Mouse (Mus musculus) monocyte, adult 5-6 weeks (primary cell): Measurements from ENCODE around the gene Gm49776. TPM values are rescaled to one million over a fixed set of nuclear protein-coding genes. Genes with fewer than 3 reads are reported as not detected.
"Not testable (repeated sequence)": the region's sequence is repeated elsewhere in the genome, so short reads cannot be mapped to it uniquely, and the experiment has no call there.

Source experiments
- ATAC-seq: fragments of 153-309, 156-312 bp; replicated peaks from 2 replicates; pipeline ENCODE4 v1.8.0; 2017; ENCODE audit warnings: mild to moderate bottlenecking; ENCODE audit not compliant: low TSS enrichment, insufficient number of reproducible peaks, severe bottlenecking, poor library complexity, low FRiP score
- total RNA-seq: library from RNA; stranded (forward); fragments of 200-1000, 200-491, 200-594 nt; gene quantifications from 3 replicates; pipeline ENCODE4 v1.2.3, GENCODE M21; 2017

Gene Gm49776
- 4.2 TPM in 1 of 3 replicates, not detected in the others for total RNA-seq

DNA sequence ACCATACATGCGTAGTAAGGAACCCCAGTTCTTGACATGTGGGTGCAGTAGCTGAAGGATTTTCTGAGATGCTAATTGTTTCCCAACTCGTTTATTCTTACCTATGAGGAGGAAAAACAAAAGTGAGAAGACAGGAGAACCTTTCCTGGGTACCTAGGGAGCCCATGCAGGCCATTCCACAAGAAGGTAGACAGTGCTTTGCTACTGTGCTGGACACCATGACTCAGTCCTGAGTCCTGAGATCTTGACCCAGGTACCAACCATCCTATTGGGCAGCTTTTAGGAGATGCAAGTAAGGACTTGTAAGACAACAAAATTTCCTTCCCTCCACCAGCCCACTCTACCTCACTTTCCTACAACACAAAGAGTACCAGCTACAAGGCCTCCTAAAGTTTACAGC is at the start of gene Gm49776:
Gene Gm49776, minus strand, starts transcription at position 101 of the 400 bp plus-strand sequence.
- no peak for ATAC-seq

DNA sequence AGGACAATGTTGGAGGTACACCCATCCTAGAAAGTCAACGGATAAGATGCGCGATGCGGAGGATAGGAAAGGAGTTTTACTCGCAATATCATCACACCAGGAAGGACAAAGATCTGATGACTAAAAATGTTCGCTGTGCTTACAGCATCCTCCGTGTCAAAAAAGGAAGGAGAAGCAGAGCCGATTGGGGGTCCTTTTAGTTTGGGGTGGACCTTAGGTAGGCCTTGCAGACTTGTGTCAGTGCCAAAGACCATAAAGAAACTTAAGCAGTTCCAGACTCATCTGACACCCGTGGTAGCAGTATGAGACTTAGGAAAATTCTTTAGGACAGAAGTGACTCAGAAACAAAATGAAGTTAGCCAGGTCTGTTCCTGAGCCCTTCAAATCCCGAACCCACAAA is 31.5 kb upstream of the Gm49776 start:
- ATAC-seq: not testable (repeated sequence)

DNA sequence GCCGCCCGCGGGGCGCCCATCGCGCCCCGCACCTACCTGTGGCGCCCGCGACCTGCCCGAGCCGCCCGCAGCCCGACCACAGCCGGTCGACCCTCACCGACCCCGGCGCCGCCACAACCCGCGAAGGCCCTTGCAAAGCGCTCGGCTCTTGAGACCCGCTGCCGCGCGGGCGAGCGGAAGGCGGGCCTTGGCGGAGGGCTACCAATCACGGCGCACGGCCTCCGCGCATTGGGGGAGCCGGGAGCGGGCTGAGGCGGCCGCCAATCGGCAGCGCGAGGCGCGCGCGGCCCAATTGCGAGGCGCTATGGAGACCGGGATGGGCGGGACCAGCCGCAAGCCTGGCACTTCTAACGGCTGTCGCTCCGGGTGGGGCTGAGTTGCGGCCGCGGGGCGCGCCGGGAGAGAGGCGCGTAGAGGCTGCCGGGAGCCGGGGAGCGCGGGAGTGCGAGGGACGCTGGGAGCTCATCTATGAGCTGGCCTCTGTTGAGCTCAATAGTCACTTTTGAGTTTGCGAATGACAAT is 31.0 kb upstream of the Gm49776 start, which contains the start of gene Dgcr8:
Gene Dgcr8, minus strand, starts transcription at position 180 of the 522 bp plus-strand sequence.
- peak; percentile 90 for ATAC-seq

DNA sequence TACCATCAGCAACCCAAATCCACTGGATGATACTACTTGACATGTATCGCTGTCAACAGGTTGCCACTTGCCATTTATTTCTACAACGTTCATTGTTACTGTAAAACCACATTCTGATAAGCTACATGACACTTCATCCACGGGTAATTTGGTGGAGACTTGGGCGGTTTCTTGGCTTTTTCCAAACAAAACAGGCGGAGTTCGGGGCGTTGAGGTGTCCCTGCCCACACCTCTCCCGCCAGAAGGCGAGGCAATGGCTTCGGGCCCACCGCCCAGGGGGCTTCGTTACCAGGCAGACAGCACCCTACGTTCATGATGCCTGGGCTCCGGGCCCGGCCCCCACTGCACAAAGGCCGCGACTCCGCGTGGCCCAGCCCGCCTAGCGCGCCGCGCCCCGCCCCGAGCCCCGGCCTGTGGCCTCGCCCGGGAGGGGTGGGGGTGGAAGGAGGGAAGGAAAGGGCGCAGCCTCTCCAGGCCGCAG is 30.5 kb upstream of the Gm49776 start:
- peak; percentile 36; the same call in 1 of the 2 replicates for ATAC-seq

DNA sequence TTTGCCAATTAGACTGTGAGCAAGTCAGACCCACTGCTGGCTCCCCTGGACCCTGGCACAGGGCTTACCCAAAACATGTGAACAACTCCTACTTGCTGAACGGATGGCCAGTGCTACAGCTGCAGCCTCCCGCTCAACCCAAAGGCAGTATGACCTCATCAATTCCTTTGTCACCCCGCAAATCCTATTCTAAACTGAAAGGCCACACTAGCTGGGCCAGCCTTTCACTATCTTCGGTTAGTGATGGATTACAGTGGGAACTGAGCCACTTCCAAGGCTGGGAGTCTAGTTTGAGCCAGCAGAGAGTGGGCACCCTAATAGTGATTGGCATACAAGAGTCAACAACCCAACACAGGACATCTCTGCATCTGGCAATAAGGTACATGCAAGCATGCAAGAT is 30.0 kb upstream of the Gm49776 start:
- no peak for ATAC-seq

DNA sequence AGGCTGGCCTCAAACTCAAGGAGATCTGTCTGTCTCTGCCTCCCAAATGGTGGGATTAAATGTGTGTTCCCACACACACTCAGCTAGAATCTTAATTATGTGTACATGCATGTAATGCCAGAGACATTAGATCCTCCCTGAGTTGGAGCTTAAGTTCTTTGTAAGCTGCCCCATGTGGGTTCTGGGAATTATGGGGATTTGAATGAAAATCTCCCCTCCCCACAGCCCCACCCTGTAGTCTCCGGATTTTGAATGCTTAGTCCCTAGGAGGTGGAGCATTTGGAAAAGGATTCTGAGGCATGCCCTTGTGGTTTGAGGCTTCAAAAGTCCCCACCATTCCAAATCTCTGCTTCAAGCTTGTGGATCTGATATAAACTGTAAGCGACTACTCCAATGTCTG is 17.0 kb upstream of the Gm49776 start:
- no peak for ATAC-seq

DNA sequence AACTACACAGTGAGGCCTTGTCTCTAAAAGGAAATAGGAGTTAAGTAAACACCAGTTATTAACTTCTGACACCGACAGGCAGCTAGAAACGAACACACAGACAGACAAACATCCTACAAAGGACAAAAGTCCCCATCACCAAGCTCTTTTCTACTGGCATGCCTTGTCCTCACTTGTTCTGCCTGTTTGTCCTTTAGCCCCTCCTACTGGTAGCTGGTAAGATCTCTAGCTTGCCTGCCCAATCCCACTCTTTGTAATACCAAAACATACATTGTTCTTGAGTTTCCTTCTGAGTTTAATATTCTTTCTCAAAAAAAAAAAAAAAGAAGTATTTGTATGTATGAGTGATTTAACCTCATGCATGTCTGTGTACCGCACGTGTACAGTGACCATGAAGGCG is 10.1 kb upstream of the Gm49776 start:
- ATAC-seq: no peak

GRCm38 (mm10) chr16:18265024-18265423 is 6.9 kb upstream of the Gm49776 start:
- ATAC-seq: no peak

- ATAC-seq: no peak
Measured at GRCm38 (mm10) chr16:18253866-18254265, 4.3 kb downstream of the Gm49776 start.

DNA sequence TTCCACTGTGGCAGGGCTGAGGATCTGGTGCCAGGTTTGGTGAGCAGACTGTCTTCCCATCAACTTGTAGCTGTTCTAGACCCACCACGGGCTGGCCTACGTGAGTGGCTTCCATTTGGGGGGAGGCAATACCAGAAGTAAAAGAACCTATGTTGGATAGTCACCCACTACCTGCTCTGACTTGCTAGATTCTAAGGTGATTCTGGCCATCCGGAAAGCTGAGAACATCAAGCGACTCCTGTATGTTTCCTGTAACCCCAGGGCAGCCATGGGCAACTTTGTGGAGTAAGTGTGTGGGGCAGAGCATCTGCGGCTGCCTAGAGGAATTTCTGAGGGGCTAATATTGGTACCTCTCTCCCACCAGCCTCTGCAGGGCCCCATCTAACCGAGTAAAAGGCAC is 5.4 kb downstream of the Gm49776 start:
- no peak for ATAC-seq

DNA sequence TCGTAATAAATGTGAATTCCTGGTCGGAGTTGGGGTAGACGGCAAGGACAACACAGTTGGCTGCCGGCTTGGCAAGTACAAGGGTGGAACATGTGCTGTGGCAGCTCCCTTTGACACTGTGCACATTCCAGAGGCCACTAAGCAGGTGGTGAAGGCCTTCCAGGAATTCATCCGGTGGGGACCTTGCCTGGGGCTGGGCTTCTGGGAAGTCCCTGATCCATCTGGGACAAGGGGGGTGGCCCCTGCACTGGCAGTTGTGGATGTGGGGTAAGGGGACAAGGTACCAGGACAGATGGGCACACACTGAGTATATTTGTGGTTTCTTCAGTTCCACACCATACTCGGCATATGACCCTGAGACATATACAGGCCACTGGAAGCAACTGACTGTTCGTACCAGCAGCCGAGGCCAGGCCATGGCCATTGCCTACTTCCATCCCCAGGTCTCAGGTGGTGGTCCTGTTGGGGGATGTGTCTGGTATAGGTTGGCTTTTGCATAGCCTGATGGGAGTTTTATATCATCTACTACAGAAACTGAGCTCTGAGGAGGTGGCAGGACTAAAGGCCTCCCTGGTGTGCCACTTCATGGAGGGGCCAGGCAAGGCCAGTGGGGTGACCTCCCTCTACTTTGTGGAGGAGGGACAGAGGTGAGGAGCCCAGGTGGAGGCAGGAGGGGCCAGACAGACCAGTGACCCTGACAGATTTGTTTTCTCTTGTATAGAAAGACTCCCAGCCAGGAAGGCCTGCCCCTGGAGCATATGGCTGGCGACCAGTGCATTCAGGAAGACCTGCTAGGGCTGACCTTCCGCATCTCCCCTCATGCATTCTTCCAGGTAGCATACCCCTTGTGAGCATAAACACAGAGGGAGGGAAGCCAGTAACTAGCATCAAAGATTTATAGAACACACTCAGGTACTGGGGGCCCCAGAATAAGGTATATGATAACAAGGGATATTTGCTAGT is 7.0 kb downstream of the Gm49776 start:
- no peak for ATAC-seq

- ATAC-seq: no peak
Measured at GRCm38 (mm10) chr16:18250231-18250630, 7.9 kb downstream of the Gm49776 start.

DNA sequence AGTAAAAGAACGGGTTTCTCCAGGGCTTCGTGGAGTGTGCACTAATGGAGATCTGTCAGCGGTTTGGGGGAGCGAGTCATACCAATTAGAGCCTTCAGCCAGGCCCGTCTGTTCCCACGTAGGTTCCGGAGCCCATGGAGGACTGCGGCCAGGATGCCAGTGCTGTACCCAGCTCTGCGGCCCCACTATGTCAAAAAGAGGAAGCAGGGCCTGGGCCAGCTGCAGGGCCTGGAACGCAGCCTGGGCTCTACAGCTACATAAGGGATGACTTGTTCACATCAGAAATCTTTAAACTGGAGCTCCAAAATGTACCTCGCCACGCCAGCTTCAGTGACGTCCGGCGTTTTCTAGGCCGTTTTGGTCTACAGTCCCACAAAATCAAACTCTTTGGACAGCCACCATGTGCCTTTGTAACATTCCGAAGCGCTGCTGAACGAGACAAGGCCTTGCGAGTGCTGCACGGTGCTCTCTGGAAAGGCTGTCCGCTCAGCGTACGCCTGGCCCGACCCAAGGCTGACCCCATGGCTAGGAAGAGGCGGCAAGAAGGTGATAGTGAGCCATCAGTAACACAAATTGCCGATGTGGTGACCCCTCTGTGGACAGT is 8.7 kb downstream of the Gm49776 start:
- peak; percentile 34; the same call in 1 of the 2 replicates for ATAC-seq

- peak; percentile 83 for ATAC-seq
Measured at GRCm38 (mm10) chr16:18248433-18249363, 9.4 kb downstream of the Gm49776 start, which contains the start of the genes Trmt2a and Ranbp1. Gene Trmt2a, plus strand, starts transcription at chr16:18248679. Gene Ranbp1, minus strand, starts transcription at chr16:18248732.

GRCm38 (mm10) chr16:18247521-18248399 is 10.4 kb downstream of the Gm49776 start:
- ATAC-seq: no peak

DNA sequence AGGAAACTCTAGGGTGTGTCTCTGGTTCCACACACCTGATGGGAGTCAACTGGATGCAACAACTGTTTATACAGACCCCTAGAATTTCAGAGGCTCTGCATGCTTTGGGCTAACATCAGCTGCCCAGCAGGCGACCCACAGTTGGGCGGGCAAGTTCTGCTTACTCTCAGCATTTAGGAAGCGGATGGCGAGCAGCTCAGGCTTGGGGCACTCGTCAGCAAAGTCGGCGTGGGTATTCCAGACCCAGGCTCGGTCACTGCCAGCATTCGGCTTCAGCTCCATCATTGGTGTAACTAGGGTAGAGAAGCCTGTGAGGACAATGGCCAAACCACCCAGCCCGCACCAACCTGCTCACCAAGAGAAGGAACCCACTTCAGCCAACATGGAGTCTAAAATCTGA is 16.5 kb downstream of the Gm49776 start:
- no peak for ATAC-seq

GRCm38 (mm10) chr16:18236676-18237501 is 21.2 kb downstream of the Gm49776 start:
- no peak for ATAC-seq
